Mouse (Mus musculus): ENCODE measurements around the gene Tmem50b.

GRCm38 (mm10) chr16:91592162-91592561 lies 5.4 kb downstream of the Tmem50b start:
- TF ChIP-seq TAL1 (IDR thresholded peaks at IDR 0.05; ENCODE audit: low read length) (no peak), GATA1 (IDR thresholded peaks at IDR 0.05; ENCODE audit: low read length) (no peak)
